Mouse (Mus musculus) heart, adult 2 months (tissue): ENCODE data around the gene Veph1. TPM values are rescaled to one million over a fixed set of nuclear protein-coding genes. Genes with fewer than 3 reads are reported as not detected.

Source experiments
- DNase-seq, 2 experiments: peaks; one replicate each; pipeline ENCODE4 v3.0.0; 2021
- H3K27ac ChIP-seq: fragments of 200-600 bp; 2 replicates; pipeline ENCODE4 v1.8.1; 2022
- H3K27me3 ChIP-seq: fragments of 200-500 bp; 2 replicates; pipeline ENCODE4 v1.6.1; 2012; ENCODE audit warnings: mild to moderate bottlenecking, low read length, inconsistent platforms, mixed read lengths; ENCODE audit not compliant: control insufficient read depth, insufficient read depth
- H3K36me3 ChIP-seq: fragments of 200-500 bp; 2 replicates; pipeline ENCODE4 v1.6.1; 2012; ENCODE audit warnings: low read length, inconsistent platforms; ENCODE audit not compliant: control insufficient read depth, insufficient read depth
- H3K4me1 ChIP-seq: fragments of 200-500 bp; 2 replicates; pipeline ENCODE4 v1.6.1; 2011; ENCODE audit warnings: low read length; ENCODE audit not compliant: control insufficient read depth, insufficient read depth
- H3K4me3 ChIP-seq: fragments of 200-600 bp; 2 replicates; pipeline ENCODE4 v1.8.1; 2022
- H3K79me2 ChIP-seq: fragments of 200-500 bp; replicated peaks from 2 replicates; pipeline ENCODE4 v1.6.1; 2012; ENCODE audit warnings: mild to moderate bottlenecking, inconsistent platforms, low read length, moderate library complexity, mixed read lengths; ENCODE audit not compliant: control insufficient read depth, insufficient read depth
- H3K9ac ChIP-seq: fragments of 200-500 bp; 2 replicates; pipeline ENCODE4 v1.6.1; 2012; ENCODE audit warnings: low read depth, mild to moderate bottlenecking, control low read depth, inconsistent platforms, low read length, mixed read lengths
- CTCF ChIP-seq: fragments of 200-600 bp; IDR thresholded peaks from 2 replicates; pipeline ENCODE4 v1.8.1; 2022; ENCODE audit warnings: antibody characterized with exemption, mild to moderate bottlenecking, moderate library complexity
- EP300 ChIP-seq: fragments of 200-500 bp; IDR thresholded peaks from 2 replicates; pipeline ENCODE4 v1.6.1; 2011; ENCODE audit warnings: low read depth, low read length, control low read depth; ENCODE audit not compliant: insufficient read depth
- POLR2A ChIP-seq: fragments of 200-500 bp; IDR thresholded peaks from 2 replicates; pipeline ENCODE4 v1.6.1; 2011; ENCODE audit warnings: mild to moderate bottlenecking, low read depth, low read length, control low read depth; ENCODE audit not compliant: insufficient read depth
- WGBS: fragments of 180-500 bp; shearing (Covaris S2); methylation state at CpG from one replicate; pipeline ENCODE4 v1.1.7; 2018; 5-methylcytosine and 5-hydroxymethylcytosine counted together
- intact Hi-C: fragments of 180-260 bp; cut with DNase I; formaldehyde crosslinking; loops from one replicate; pipeline ENCODE4 v1.15.1; 2025
- polyA plus RNA-seq: library from polyadenylated mRNA; depleted of rRNA; stranded (reverse); fragments of >200 nt; gene quantifications from 2 replicates; pipeline ENCODE4 v1.2.3, GENCODE M21; 2012
- total RNA-seq, 2 experiments: library from RNA; stranded (reverse); gene quantifications; 2 replicates each; pipeline ENCODE4 v1.2.3; 2021

The Veph1 gene
- total and polyA plus RNA-seq, 3 experiments, result 0.04 TPM; not detected in 2

GRCm38 (mm10) chr3:66070274-66070673 lies 226.4 kb downstream of the Veph1 start:
- DNase-seq, result no peak
- 92% methylated on average over 1 of the region's 1 CpGs for WGBS
- no peaks in the 10 kb centered on the region for H3K79me2 ChIP-seq
- H3K9ac ChIP-seq, result no peak overlapping the region
- H3K4me1 ChIP-seq, result no peaks in the 10 kb centered on the region
- no peak overlapping the region for H3K27ac ChIP-seq
- H3K4me3 ChIP-seq, result no peak overlapping the region
- H3K36me3 ChIP-seq, result no peaks in the 10 kb centered on the region
- no peaks in the 10 kb centered on the region for H3K27me3 ChIP-seq
- intact Hi-C loops, result no loop called here
- TF ChIP-seq CTCF, result no peak

DNA sequence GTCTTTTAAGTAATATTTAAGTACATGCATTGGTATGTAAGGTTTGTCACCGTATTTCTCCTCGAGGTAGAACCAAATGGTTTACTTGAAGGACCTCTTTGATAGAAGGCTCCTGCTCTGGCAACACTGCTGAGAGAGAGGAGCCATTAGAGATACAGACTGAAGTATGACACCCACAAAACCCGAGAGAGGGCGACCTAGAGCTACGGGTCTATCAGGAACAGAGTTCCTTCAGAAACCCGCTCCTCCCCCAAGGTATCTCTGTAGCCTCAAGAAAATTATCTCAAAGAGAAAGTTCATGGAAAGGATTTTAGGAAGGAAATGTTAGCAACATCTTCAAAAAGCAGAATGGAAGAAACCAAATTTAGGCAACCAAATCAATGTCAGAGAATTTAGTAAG lies 232.8 kb downstream of the Veph1 start:
- WGBS, result 43% methylated on average over 6 of the region's 6 CpGs
- H3K4me1 ChIP-seq, result no peaks in the 10 kb centered on the region
- intact Hi-C loops, result no loop called here
- TF ChIP-seq POLR2A (no peak), CTCF (peak; percentile 36)
- H3K27me3 ChIP-seq, result no peaks in the 10 kb centered on the region
- no peaks in the 10 kb centered on the region for H3K36me3 ChIP-seq
- no peak for DNase-seq
- H3K27ac ChIP-seq, result no peak overlapping the region
- no peak overlapping the region for H3K9ac ChIP-seq
- no peaks in the 10 kb centered on the region for H3K79me2 ChIP-seq
- H3K4me3 ChIP-seq, result no peak overlapping the region

GRCm38 (mm10) chr3:66056912-66057311 lies 239.7 kb downstream of the Veph1 start:
- Histone ChIP-seq H3K27me3 (no peaks in the 10 kb centered on the region), H3K4me1 (no peaks in the 10 kb centered on the region), H3K4me3 (no peak overlapping the region), H3K79me2 (no peaks in the 10 kb centered on the region), H3K27ac (no peak overlapping the region), H3K9ac (no peak overlapping the region), H3K36me3 (no peaks in the 10 kb centered on the region)
- intact Hi-C loops, result no loop called here
- no peak for DNase-seq
- TF ChIP-seq POLR2A (no peak), CTCF (no peak), EP300 (no peak)
- 94% methylated on average over 16 of the region's 16 CpGs for WGBS

- H3K36me3 ChIP-seq, result no peaks in the 10 kb centered on the region
- TF ChIP-seq POLR2A, result no peak
- TF ChIP-seq CTCF, result no peak
- TF ChIP-seq EP300, result no peak
- H3K9ac ChIP-seq, result no peak overlapping the region
- no peak for DNase-seq
- intact Hi-C loops, result no loop called here
- H3K4me3 ChIP-seq, result no peak overlapping the region
- no peaks in the 10 kb centered on the region for H3K27me3 ChIP-seq
- H3K4me1 ChIP-seq, result no peaks in the 10 kb centered on the region
- no peaks in the 10 kb centered on the region for H3K79me2 ChIP-seq
- WGBS, result 89% methylated on average over 7 of the region's 7 CpGs
- no peak overlapping the region for H3K27ac ChIP-seq
Measured at GRCm38 (mm10) chr3:66055652-66056051, 241.0 kb downstream of the Veph1 start.

DNA sequence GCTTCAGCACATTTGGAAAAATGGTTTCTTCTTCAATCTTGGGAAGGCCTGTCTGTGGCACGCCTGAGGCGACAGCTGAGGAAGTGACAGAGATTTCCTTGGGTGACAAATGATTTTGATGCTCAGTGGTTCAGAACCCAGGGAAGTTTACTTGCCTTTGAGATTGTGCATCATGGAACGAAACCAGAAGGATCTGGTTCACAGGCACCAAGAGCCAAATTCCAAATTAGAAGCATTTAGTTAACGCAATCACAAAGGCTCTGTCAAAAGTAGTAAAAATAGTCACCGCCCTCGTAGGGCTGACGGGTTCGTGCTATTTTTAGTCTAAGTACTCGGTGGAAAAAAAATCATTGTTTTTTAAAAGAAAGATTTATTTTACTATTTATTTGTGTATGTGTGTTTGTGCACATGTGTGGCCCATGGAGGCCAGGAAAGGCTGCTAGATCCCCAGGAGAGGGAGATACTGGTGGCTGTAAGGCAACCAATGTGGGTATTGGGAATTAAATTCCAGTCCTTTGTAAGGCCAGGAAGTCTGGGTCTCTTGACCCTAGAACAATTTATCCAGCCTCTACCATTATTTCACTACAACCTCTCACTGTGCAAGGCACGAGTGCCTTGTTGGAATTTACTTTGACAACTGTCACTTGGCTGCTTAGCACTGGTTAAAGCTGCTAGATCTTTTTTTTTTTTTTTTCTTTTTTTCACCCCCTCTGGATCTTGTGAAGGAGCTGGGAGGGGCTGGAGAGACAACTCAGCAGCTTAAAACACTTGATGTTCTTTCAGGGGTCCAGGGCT lies 246.3 kb downstream of the Veph1 start:
- Histone ChIP-seq H3K27ac (no peak overlapping the region), H3K27me3 (no peaks in the 10 kb centered on the region), H3K4me3 (no peak overlapping the region), H3K4me1 (no peaks in the 10 kb centered on the region), H3K9ac (no peak overlapping the region), H3K79me2 (no peaks in the 10 kb centered on the region), H3K36me3 (no peaks in the 10 kb centered on the region)
- no peak for DNase-seq
- intact Hi-C loops, result no loop called here
- no peak for TF ChIP-seq POLR2A
- no peak for TF ChIP-seq CTCF
- TF ChIP-seq EP300, result no peak
- WGBS, result 29% methylated on average over 10 of the region's 10 CpGs

- Histone ChIP-seq H3K79me2 (no peaks in the 10 kb centered on the region), H3K27me3 (no peaks in the 10 kb centered on the region), H3K27ac (no peak overlapping the region), H3K4me3 (no peak overlapping the region), H3K36me3 (no peaks in the 10 kb centered on the region), H3K9ac (no peak overlapping the region), H3K4me1 (no peaks in the 10 kb centered on the region)
- no peak for DNase-seq
- intact Hi-C loops, result no loop called here
- TF ChIP-seq CTCF (no peak), EP300 (no peak), POLR2A (no peak)
- WGBS, result 70% methylated on average over 5 of the region's 5 CpGs
Measured at GRCm38 (mm10) chr3:66040857-66041494, 255.7 kb downstream of the Veph1 start.
